Mouse (Mus musculus) kidney, adult 2 months (tissue): Measurements from ENCODE around the gene Otop3.

Source experiments
- CTCF ChIP-seq: fragments of 200-500 bp; conservative IDR thresholded peaks from 2 replicates; pipeline ENCODE4 v1.5.1; 2011; ENCODE audit warnings: low read depth, mild to moderate bottlenecking, control low read depth, low read length, moderate library complexity, mixed read lengths; ENCODE audit not compliant: insufficient read depth, insufficient read length
- POLR2A ChIP-seq: fragments of 200-500 bp; IDR thresholded peaks from one replicate; pipeline ENCODE4 v1.6.1; 2011; ENCODE audit warnings: low read depth, low read length, control low read depth

GRCm38 (mm10) chr11:115336115-115336514 lies 1.6 kb downstream of the Otop3 start:
- TF ChIP-seq POLR2A (no peak), CTCF (no peak)
